Mouse (Mus musculus) thymus, postnatal 4 days (tissue): Measurements from ENCODE around the gene Gfi1b.
A peak's percentile ranks its signal among the peaks of the same experiment; 100 is the strongest.

Source experiments
- DNase-seq: peaks from one replicate; pipeline ENCODE4 v3.0.0; 2021

Gfi1b gene

DNA sequence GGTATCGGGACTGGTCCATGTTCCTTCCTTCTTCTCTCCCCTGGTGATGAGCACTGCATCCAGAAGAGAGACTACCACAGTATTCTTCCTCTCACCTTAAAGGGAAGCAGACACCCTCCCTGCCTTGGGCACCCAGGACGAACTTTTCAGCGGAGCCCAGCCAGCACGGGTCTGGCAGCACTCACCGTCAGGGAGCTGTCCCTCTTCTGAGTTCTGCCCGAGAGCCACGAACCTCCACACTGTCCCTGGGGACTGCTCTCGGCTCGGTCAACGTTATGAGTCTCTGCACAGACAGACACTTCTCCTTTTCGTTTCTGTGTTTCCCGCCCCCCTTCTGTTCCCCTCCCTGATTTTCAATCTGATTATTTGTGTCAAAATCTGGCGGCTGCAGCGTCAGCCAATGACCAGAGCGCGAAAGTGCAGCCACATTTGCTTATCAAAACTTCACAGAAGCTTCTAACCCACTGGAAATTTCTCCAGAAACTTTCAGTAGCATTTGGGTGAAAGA is at the start of gene Gfi1b:
Gene Gfi1b (minus strand): TSS at position 319 of the 508 bp plus-strand sequence.
- no peak for DNase-seq

DNA sequence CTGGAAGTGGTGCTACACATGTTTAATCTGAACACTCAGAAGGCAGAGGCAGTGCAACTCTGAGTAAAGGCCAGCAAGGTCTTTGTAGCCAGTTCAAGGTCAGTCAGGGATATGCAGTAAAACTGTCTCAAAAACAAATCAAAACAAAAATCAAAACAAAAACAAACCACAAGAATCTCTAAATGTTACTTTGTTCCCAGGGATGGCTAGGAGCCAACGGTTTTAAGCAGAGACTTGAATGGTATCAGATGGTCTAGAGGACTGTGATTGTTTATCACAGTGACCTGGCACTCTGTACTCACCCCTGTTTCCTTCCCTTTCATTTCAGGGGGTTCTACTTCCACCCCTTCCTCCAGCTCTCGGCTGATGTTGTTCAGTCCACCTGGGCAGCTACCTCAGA is 49.7 kb upstream of the Gfi1b start:
- no peak for DNase-seq

DNA sequence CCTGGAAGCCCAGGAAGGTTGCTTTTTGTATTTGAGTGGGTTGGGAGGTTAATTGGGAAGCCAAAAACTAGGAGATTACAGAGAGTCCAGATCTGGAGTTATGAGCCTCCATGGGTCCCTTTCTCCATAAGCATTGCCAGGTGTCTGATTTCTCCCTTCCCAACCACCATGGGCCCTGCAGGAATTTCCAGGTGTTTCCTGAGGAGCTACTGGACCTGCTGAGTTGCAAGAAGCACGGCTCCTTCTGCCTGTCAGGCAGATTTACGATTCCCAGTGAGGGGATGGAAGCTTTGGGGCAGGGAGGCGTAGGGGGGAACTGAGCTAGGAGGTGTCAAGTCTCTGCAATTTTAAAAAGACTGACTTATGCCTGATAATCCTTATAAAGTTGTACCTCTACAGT is 44.0 kb upstream of the Gfi1b start:
- no peak for DNase-seq

DNA sequence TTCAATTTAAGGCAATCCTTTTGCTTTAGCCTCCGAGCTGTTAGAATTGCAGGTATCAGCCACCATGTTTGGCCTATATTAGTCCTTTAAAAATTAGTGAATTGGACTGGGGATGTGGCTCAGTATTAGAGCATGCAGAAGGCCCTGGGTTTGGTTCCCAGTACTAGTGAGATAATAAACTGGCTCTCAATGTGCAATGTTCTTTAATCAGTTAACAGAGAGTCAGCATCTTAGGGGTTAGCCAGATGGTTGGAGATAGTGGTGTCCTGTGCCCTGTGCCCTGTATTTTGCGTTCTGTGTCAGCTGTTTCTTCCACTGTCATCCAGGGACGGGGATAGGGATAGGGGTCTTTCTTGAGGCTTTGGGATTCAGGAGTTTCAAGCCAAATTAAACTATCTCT is 41.1 kb upstream of the Gfi1b start:
- DNase-seq = no peak

DNA sequence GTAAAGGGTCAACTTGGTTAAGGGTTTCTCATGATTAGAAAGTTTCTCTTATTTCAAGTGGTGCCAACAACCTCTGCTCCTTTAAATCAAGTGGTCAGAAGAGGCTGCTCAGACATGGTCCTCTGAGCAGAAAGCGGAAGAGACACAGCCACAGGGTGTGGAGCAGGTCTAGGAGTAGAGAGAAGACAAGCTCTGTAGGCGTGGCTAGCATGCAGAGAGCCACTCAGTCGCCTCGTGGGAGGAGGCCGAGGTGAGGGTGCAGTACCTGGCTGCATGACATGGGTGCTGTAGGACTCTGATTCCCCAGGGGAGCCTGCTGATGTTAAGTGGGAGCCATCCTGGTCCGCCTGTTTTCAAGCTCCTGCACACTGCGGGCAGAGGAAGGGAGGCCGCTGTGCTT is 34.4 kb upstream of the Gfi1b start:
- DNase-seq = no peak

DNA sequence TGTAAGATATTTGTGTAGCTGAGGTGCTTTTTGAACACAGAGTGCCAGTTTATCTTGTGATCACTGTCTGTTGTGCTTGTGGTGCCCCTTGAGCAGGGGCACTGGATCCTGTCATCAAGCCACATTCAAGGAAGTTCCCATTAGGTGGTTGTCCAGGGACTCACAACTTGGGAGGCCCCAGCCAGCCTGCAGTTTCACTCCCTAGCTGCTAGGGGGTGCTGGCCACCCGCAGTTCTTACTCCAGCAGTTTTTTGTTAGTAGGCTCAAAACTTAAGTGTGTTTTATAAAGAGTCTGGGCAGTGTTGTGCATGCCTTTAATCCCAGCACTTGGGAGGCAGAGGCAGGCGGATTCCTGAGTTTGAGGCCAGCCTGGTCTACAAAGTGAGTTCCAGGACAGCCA is 32.5 kb upstream of the Gfi1b start:
- DNase-seq = peak; percentile 67

DNA sequence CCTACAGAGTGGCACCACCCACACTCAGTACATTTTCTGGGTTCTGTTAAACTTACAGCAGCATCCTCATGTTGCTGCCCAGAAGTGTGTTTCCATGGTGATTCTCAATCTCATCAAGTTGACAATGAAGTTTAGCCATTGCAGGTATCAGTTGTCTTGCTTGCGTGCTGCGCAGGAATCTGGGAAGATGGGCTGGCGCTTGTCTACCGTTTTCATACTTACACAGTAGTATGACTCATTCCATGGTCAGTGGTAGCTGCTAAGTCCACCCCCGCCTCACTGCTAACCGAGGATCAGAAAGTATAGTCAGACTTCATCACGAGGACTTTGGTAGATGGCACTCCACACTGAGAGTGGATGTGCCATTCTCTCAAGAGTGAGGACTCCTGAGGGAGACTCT is 31.6 kb upstream of the Gfi1b start:
- no peak for DNase-seq

DNA sequence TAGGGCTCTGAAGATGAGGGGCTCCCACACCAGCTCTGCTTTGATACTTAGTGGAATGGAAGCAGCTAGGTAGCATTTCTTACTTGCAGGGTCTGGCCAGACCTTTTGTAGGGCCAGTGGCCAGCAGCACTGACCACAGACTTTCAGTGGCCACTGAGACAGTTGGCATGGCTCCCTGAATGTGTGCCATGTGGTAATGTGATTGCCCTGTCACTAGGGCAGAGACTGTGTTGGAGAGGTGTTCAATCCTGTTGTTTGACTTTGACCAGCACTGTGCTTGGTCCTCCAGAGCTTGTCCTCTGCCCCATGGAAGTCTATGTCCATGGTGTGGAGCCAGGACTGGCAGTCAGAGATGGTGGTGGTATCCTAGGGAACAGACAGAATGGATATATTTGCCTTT is 28.7 kb upstream of the Gfi1b start:
- no peak for DNase-seq

DNA sequence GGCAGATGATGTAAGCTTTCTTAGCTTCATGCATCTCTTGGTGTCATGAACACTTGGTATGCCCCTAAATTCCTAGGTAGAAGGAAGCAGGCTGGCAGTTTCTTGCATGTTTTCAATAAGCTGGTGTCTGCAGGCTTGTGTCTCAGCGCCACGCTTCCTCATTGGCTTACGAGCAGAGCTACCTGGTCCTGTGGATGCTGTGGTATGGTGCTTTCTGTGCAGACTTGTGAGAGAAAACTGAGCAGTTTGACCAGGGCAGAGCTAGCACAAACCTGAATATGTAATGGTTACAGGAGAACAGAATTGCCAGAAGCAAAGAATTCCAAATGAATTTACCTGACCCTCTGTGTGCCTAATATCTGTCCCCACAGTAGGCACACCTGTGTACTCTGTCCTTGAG is 21.3 kb upstream of the Gfi1b start:
- DNase-seq = no peak

DNA sequence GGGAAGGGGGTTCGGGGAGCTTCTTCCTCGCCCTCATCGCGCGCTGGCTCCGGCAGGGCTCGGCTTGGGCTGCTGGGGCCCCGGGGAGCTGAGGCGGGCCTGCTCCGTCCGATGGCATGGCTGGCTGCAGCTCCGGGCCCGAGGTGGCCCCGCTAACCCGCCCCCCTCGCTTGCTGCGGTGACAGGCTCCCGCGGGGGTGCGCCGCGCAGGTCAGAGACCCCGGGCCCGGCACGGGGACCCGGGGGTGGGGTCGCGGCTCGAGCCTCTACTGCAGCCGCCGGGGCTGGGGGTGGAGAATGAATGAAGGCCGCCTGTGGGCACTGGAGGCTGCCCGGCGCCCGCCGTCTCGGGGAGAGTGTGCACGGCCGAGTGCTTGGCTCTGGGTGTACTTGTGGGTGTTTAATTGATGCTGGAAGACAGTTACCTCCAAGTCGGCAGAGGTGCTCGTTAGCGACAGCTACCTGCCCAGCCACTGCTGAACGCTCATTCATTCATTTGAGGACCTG is 19.7 kb upstream of the Gfi1b start:
- DNase-seq = no peak

DNA sequence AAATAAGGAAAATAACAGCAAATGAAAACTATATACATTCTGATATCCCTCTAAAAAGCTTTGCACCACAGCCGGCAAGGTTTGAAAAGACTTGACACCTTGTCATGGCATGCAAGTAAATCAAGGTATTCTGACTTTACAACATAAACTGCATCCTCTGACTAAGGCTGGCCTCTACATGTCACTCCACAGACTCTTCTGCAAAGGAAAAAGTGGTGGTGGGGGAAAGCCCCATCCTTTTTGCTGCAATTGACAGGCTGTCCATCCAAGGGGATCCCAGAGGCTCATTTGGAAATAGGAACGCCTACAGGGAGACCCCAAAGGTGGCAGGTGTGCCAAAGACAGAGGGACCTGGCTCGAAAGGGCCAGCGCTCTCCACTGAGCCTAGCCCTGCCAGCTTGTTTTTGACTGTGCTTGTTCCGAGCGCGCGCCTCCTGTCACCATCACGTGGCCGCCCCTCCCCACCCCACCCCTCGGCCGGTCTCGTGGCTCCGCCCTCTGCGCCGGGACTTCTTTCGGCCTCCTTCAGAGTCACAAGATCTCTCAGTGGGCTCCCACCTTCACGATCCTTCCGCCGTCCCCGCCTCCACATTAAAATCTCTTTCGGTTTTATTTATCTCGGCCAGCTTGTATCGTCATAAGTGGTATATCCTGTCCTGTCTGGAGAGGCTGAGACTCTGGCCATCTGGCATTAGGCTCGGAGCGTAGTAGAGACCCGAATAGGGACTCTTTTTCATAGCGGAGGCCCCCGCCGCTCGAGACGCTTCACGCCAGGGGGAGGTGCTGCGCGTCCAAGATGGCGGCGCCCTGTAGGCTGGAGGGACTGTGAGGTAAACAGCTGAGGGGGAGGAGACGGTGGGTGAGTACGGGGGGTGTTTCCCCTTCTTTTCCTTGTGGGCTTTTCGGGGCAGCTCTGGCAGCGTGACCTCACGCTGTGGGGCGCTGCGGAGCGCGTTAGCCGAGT is 19.0 kb upstream of the Gfi1b start, which contains the start of gene Tsc1:
Gene Tsc1 (plus strand): TSS at position 768 of the 964 bp plus-strand sequence.
- peak; percentile 98 for DNase-seq

DNA sequence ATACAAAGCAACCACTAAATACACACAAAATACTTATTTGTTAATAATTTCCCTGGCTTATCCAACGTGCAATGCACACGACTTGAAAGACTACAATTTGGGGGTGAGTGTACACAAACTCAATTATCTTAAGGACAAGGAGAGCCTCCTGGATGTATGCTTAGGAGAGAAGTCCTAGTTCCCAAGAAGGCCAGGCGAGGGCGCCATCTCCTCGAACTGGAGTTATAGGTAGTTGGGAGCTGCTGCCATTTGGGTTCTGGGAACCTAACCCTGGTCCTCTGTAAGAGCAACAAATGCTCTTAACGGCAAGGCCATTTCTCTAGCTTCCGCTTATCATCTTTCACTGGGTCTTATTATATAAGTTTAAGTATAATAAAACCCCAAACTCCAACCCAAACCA is 18.0 kb upstream of the Gfi1b start:
- peak; percentile 67 for DNase-seq

DNA sequence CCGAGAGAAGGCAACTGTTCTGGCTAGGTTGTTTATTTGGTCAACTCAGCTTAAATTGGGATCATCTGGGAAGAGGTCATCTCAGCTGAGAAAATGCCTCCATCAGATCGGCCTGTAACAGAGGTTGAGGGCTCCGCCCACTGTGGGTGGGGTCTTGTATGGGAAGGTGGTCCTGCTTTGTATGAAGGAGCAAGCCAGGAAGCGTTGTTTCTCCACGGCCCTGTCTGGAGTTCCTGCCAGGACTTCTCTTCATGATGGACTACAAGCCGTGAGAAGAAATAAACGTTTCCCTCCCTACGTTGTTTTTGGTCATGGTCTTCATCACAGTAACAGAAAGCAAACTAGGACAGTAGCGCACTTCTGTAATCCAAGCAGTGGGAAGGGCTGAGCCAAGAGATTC is 17.1 kb upstream of the Gfi1b start:
- DNase-seq = peak; percentile 64

DNA sequence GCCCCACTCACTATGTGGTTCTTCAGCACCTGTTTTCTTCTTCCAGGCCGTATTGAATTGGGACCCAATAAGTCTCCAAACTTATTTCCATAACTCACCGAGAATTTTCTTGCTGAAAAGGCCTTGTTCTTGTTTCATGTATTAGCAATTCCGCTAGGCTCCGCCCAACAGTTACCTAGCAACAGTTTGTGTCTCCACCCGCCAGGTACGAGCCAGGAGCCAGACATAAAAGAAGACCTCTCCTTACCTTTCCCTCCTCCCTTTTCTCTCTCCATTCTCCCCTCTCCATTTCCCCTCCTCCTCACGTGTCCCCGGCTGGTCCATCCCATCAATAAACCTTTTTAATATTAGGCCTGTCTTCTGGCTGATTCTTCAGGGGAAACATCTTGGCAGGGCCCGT is 16.6 kb upstream of the Gfi1b start:
- no peak for DNase-seq

DNA sequence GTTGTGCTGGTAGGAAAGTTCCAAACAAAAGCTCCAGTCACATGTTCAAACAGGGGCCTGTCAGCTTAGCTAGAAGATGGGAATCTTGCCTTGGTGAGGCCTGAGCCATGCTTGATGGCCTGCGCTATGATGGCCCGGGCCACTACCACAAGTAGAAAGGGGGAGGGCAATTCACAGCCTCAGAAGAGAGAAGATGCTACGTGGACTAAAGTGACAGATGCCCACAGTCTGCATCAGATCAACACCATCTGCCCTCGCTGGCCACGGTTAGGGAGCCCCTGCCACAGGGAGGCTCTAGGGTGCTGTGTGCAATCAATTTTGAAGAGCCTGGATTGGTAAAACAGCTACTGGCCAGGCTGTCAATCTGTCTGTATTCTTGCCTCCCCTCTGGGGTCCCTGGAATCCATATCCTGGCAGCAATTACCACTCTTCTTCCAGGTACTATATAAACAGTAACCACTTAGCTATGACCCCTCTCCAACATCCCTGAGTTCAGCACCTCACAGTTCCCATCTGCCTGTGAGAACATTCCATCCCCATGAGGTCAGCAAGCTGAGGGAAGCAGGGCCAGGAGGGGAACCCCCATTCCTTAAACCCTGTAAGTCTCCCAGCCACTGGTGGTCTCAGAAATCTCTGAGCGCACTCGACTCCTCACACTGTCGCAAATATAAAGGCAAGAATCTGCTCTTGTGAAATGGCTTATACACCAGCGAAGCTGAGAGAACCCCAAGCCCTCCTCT is 15.5 kb upstream of the Gfi1b start:
- no peak for DNase-seq

DNA sequence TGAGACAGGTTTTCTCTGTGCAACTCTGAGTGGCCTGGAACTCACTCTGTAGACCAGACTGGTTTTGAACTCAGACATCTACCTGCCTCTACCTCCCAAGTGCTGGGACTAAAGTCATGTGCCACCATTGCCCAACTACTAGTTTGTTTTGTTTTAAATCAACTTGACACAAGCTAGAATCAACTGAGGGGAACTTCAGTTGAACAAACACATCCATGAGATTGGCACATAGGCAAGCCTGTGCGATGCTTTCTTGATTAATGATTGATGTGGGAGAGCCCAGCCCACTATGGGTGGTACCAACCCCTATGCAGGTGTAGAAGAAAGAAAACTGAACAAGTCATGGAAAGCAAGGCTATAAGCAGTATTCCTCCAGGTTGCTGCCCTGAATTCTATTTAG is 13.4 kb upstream of the Gfi1b start:
- DNase-seq = no peak

DNA sequence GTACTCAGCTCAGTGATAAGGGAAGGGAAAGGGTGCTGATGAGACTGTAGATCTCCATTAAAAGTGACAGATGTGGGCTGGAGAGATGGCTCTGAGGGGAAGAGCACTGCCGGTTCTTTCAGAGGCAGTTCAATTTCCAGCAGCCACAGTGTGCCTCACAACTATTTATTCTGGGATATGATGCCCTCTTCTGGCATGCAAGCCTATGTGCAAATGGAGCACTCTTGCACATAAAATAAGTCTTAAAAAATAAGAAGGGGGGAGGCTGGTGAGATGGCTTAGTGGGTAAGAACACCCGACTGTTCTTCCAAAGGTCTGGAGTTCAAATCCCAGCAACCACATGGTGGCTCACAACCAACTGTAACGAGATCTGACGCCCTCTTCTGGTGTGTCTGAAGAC is 11.4 kb upstream of the Gfi1b start:
- DNase-seq = no peak

DNA sequence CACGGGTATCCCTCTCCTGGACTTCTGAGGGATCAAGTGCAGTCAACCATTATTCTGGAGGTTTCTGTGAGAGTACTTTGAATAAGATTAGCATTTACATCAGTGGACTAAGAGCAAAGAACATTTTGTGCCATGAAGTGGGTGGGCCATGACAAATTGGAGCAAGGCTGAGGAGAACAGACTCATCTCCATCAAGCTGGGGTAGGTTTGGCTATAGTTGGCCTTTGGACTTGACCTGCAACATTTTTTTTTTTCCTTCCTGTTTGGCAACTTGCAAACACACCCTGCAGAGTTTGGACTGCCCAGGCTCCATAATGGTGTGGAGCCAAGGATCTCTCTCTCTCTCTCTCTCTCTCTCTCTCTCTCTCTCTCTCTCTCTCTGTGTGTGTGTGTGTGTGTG is 10.8 kb upstream of the Gfi1b start:
- no peak for DNase-seq

DNA sequence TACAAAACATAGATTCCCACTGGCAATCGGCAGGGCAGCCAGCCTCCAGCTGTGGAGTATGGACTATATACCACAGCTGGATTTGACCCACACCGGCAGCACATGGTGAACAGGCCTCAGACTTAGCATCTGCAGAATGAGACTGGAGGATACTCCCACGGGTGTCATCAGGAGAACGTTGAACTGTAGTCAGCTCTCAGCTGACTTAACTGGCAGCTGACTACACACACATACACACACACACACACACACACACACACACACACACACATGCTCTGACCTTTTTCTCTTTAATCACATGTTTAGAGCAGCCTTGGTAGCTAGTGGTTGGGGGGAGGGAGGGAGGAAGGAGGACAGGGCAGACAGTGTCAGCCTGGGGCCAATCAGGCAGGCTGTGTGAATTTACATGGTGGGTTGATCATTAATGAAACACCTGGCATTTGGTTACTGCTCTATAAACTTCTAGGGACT is 8.2 kb upstream of the Gfi1b start:
- DNase-seq = peak; percentile 31

DNA sequence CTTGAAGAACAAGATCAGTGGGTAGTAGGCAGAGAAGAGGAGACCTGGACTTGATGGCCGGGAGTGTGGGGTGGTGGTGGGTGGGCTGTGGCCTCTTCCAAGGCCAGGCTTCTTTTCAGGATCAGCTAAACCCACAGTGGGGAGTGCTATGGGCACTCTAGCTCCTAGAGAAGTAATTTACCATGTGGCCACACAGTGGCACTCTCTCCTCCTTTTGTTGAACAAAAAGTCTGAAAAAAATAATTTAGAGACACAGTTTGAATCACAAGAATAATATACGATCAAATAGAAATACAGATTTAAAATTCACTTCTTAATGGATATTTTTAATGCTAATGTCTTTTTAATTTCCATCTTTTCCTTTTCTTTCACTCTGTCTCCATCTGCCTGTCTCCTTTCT is 6.3 kb upstream of the Gfi1b start:
- DNase-seq = peak; percentile 54

DNA sequence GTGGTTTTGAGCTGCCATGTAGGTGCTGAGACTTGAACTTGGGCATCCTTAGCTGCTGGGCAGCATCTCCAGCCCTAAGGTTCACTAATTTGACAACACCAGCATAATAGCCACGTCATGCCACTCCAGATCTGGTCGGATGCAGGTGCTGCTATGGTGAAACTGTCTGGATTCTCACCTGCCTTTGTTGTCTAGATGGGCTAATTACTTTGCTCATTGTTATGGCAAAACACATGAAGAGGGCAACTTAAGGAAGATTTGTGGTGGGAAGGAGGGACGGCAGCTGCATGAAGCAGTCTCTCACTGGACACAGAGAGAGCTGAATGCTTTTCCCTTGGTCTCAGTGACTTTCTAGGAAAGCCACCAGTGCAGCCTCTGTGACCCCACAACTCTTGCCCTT is 4.3 kb upstream of the Gfi1b start:
- no peak for DNase-seq

DNA sequence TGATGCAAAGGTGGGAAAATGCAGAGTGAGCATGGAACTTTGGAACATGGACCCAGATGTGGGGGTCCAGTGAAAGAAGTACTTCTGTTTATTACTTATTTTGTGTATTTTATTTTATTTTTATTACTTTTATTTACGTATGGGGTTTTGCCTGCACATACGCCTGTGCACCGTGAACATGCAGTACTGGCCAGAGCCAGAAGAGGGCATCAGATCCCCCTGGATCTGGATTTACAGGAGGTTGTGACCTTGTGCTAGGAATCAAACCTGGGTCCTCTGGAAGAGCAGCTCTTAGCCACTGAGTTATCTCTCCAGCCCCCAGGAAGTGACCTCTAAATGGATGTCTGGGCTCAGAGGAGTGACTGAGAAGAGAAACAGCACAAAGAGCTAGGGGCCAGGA is 3.1 kb upstream of the Gfi1b start:
- peak; percentile 47 for DNase-seq

DNA sequence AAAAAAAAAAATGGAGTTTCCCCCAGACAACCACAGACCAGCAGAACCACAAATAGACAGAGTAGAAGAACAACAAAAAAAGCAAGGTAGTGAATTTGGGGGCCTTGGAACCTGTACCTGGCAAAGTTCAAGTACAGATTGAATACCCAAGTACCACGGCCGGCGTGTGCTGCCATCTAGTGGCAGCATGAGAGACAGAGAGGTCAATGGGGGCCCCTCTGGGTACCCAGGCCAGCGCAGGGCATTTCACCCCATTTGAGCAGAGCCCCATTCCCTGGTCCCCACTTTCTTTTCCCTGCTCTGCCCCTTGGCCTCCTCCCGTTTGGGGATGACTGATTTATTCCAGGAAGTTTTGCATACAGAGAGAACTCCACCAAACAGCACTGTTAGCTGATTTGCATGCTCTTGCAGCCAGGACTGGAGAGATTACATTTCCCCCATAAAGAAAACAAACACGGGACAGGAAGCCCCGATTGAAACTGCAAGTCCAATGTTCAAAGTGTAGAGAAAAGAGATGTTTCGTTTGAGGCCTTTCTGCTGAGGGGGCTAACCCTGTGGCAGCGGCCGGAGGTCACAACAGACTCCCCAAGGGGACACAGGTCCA is 841 bp upstream of the Gfi1b start:
- DNase-seq = peak; percentile 80
